Mouse (Mus musculus) testis, postnatal 10 days (tissue): Measurements from ENCODE around the gene Chmp2a.
A peak's percentile ranks its signal among the peaks of the same experiment; 100 is the strongest.

ENCODE experiments used
- DNase-seq: peaks from one replicate; pipeline ENCODE4 v3.0.0; 2021; ENCODE audit warnings: low spot score

Gene Chmp2a

DNA sequence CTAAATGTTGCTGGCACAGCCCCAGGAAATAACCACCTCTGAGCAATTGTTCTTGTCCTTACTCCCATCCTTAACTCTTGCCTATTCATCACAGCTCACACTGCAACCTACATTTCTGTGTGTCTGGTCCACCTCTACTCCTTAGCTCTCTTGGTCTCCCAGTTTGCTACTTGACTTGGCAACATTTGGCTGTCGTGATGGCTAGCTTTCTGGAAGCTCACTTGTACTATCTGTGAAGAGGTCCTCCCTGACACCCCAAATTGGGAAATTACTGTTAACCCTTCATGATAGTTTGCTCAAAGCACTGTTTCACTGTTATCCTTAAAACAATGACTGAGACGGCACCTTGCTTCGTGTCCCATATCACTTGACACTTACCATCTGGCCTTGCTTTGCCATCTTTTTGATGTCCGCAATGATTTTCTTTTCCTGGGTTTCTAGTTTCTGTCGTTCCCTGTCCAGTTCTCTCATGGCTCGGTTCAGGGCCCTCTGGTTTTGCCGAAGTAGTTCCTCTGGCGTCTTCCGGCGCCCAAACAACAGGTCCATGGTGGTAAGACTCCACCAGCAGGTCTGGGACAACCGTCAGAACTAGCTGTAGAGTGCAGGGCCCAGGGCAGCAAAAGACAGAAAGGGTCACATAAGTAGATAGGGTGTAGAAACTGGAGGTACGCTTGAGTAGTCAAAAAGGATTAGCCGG, 1.0 kb downstream of the Chmp2a start:
- no peak for DNase-seq

DNA sequence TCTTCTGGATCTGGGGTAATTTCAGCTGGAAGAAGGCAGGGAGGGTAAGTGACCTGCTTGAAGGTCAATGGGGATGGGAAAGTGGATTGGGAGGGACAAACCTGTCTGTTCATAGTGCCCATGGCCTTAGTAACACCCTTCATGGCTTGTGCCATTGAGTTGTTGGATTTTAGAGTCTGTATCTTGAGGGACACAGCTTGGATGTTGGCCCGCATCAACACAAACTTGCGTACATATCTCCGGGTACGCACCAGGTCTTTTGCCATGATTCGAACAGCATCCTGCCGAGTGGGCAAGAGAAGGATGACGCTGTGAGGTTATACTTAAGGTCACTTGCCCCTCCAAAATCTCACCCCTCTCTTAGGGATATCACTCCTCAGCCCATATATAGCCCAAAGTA, 2.1 kb downstream of the Chmp2a start:
- no peak for DNase-seq

DNA sequence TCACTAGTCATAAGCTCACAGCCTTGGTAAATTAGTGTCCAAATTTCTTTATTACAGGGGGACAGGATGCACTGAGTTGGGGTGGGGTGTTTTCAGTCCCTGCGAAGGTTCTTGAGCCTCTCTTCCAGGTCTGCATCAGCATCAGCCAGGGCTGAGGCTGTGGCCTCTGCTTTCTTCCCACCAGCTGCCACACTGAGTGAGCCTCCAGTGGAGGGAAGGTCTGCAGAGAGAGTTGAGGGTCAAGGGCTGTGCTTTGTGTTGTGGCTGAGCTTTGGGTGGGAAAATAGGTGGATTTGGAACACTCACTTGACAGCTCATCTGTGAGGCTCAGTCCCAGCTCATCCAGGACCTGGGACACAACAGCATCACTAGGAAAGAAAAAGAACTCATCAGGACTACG, 2.6 kb downstream of the Chmp2a start:
- no peak for DNase-seq

DNA sequence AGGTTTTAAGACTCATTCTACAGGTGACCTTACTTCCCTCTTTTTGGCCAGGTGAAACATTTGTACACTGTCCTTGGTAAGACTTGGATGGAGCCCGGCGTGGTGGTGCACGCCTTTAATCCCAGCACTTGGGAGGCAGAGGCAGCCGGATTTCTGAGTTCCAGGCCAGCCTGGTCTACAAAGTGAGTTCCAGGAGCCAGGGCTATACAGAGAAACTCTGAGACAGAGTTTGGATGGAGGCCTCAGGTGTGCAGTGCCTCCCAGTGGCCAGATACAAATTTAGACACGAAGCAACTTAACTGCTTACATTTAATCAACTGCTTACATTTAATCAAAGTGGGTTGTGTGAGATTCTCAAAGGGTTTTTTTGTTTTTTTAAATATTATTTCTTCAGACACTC, 3.5 kb downstream of the Chmp2a start:
- DNase-seq: no peak

DNA sequence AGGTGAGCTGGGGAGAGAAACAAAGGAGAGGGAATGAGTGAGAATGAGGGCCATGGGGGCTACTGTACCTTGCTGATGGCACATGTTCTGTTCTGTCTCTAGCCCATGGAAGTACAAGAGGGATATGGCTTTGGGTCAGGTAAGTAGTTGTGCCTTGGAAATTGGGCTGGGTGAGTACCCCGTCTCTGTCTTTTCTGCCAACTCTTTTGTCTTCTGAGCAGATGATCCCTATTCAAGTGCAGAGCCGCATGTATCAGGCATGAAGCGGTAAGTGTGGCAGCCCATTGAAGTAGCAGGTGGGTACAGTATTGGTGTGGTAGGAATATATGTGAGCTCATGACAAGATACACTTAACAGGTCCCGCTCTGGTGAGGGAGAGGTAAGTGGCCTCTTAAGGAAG, 5.6 kb downstream of the Chmp2a start:
- DNase-seq: no peak

DNA sequence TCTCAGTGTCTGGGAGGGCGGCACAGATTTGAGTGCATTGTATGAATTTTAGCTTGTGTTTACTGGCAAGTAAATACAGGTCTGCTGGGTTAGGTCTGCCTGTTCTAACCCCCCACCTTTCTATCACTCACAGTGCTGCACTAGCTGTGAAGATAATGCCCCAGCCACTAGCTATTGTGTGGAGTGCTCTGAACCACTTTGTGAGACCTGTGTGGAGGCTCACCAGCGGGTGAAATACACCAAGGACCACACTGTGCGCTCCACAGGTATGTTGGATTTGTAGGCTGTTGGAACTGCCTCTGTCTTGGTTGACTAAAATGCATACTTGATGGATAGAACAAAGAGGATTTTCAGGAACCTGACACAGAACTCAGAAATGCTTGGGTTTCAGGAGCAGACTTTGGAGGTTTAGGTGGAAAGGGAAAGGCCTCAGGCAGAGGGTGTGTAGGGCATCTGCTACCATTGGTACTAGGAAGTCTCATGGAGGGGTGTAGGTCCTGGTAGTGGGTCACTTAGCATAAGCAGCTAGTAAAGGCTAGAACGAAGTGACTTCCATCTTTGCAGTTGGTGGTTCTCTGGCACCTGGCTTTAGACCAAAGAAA, 9.0 kb downstream of the Chmp2a start:
- no peak for DNase-seq

DNA sequence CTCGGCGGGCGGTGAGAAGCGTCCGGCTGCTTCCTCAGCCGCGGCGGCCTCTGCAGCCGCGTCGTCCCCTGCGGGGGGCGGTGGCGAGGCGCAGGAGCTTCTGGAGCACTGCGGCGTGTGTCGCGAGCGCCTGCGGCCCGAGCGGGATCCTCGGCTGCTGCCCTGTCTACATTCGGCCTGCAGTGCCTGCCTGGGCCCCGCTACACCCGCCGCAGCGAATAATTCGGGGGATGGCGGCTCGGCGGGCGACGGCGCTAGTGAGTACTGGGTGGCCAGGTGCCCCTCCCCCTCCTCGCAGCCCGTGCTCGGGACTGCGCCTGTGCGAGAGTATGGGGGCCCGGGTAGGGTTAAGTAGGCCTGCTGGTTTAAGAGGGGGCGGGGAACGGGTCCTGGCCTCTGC, 9.8 kb downstream of the Chmp2a start:
- DNase-seq: peak; percentile 90

DNA sequence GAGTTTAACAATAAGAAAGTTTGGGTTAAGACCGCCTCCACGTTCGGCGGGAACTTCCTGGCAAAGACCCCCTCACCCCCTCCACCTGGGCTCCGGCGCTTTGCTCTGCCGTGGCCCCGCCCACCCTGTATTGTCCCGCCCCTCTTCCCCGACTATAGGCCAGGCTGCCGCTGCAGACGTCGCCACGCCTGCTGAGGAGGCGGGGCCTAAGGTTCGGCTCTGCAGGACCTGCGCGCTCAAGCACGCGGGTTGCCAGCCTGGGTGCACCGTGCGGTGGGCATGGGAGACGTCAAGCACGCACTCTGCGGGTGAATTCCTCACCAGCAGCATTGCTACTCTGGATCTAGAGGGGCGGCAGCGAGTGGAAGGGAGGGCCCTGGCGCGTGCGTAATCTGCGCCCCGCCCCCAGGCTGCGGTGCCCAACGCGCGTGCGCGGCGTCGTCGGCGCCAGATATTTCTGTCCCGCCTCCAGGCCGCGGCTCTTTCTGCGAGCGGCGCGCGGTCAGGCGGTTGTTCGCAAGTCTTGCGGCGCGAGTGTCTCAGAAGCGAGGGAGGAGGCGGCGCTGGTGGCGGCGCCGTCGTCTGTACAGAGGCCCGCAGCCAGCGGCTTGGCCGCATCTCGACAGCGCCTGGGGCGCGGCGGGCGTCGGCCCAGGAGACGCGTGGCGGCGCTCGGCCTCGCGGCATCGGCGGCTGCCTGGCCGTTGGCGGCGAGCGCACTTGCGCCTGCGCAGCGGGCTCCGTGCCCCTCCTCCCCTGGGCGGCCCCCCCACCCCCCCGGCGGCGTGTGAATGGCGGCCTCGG, 10.5 kb downstream of the Chmp2a start:
- DNase-seq: peak; percentile 97

DNA sequence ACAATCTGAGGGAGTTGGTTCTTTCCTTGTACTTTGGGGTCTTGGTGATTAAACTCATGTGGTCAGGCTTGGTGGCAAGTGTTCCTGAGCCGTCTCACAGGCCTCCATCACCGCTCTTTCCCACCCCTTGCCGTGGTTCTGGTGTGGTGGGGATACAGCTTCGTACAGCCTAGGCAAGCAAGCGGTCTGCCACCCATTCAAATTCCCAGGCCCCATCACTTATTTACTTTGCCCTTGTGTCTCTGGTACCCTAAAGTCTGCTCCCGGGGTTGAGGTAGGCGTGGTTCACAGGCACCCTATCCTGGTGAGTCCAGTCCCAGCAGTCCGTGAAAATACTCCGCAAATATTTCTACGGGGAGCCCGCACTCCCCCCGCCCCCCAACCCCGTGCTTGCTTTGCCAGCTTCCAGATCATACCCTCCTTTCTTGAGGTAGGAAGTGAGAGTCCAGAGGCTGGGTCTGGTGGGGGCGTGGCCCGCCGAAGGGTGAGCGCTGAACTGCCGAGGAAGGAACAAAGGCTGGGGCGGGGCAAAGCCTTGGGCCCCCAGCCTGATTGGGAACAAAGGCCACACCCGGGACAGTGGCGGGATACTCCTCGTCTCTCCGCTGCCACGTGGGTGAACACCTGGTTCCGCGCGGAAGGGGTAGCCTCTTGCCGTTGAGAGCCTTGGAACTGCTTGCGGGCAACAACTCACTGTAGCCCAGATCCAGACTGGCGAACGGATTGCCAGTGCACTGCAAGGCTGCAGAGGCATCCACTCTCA, 11.7 kb downstream of the Chmp2a start:
- DNase-seq: peak; percentile 84

DNA sequence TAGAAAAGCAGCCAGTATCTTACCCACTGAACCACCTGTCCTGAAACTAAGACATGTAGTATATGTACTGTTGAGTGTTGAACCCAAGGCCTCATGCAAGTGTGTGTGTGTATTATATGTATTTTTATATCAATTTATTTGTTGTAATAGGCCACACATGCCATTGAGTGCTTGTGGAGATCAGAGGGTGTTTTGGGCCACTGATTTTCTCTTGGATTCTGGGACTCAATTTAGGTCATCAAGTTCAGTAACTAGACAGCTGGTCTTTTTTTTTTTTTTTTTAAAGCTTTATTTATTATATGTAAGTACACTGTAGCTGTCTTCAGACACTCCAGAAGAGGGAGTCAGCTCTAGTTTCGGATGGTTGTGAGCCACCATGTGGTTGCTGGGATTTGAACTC, 19.4 kb downstream of the Chmp2a start:
- DNase-seq: no peak

DNA sequence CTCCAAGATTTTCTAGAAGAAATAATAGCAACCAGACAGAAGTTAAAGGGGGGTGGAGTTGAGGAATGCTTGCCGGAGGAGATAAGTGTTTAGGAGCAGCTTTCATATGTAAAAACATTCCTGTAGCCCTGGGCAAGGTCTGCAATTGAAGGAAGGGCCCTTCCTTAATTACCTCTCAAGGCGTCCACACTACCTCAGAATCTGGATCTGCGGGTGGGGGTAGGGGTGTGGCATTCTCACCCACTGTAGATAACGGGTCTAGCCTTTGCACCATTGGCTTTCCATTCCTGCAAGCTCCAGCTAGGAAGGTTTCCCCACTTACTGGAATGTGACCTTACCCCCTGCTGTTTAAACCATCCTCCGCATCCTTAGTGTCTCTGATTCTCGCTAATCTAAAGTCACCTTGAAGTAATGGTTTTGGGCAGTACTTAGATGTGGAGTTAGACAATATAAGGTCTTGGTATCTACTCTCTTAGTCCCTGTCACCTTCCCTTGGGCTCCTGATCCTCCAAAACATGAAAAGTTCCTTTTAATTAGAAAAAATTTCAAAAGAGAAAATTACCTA, 20.2 kb downstream of the Chmp2a start:
- no peak for DNase-seq

DNA sequence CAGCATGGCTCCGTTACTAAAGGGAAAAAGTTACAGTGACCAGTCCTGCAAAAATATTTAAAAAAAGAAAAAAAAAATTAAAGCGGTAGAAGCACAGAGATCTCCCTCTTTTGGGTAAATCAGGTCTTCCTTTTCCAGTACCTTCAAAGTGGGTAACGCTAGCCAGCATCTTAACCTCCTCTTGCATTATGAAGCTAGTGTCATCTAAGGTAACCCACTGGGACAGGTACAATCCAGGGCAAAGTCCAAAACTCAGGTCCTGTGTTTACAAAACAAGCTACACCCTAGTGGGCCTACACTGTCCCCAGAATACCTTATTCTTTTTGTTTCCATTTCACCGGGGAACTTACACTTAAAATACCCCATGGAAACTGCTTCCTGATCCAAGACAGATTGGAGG, 20.9 kb downstream of the Chmp2a start:
- no peak for DNase-seq

DNA sequence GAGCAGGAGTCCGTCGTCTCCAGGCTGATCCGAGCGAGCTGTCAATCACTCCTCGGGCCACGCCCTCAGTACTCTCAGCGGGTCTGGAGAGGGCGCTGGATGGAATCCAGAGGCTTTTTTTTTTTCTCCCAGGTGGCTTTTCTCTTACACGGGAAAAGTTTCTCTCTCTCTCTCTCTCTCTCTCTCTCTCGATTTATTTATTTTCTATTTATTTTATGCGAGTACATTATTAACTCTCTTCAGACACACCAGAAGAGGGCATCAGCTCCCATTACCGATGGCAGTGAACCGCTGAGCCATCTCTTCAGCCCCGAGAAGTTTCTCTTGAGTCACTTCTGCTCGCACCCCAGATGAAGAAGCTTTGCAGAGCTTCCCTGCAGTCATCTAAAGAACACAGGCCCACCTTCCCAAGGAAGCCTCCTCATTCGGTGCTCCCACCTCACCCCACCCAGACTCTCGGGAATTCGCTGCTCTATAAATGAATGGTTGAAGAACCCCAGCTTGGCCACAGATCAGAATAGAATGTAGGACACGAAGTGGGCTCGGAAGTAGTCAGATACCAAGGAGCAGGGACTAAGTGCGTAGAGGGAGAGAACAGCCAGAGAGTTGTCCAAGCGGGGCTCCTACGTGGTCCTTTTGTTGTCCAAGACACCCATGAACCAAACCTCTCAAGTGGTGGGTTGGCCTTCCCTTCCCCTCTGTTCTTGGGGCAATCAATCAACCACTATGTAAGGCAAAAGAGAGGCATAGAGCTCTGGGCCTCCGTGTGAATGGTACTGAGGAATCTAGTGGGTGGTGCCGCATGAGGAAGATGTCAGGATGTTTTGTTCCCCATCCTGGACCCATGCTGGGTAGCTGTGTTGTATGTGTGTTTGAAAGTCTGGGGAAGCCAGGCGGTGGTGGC, 24.4 kb downstream of the Chmp2a start, which contains the start of gene Zbtb45:
Gene Zbtb45 (minus strand): TSS at position 30 of the 904 bp plus-strand sequence.
- DNase-seq: no peak

DNA sequence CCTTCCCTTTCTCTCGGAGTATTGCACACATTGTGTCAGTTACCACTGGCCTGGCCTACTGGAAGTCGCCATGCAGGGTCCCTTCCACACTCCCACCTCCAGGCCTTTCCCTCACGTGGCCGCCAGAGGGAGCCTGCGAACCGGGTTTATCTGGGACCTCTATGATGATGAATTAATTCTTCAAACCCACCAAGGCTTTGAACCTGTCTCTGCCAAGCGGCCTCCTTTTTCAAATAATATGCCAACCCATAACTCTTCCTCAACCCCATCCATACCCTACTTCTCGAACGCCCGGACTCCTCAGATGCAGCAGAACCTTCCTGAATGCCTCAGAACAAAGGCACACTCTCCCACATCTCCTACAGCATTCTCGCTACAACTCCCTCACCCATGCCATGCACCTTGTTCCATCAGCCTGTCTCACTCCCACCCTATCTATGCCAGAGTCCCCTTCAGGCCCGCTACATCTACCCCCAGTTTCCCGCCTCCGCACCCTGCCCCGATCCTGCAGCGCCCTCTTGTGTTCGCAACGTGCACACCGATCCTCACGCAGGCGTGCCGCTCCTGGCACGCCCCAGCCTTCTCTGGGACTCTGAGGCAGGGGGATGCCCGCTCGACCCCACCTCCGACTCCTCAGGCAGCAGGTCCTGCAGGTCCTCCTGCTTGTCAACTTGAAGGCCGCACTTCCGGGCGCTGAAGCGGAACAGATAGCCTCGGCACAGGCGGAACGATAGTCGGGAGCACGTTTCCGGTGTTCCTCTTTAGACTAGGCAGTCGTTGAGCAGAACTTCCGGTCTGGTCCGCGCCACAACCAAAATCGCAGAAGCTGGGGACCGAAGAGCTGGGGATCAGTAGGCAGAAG, 25.2 kb downstream of the Chmp2a start:
- DNase-seq: peak; percentile 91

DNA sequence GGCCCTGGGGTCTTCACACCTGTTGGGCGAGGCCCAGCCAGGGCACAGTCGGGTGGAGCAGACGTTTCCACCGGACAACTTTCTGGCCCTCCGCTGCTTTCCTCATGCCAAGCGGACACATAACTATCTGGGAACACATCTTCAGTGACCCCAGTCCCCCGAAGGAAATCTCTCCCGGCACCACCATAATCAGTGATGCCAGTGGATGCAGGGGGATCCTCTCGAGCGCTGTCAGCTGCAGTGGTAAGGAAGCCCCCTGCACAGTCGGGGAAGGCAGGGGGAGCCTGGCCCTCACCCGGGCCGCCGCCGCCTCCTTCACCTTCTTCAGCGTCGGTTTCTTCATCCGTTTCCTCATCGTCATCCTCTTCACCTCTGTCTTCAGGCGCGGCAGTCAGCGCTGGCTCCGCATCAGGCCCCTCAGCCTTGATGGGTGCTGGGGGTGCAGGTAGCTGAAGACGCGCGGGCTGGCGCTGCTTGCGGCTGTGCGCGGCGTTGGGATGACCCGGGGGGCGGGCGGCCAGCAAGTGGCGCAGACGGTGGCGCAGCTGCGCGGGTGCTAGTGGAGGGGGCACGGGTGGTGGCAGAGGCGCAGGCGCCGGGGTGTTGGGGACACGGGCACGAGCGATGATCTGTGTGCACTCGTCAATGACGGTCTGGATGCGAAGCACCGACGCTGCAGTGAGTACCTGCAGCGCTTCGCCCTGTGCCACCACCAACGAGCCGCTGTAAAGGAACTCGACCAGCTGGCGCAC, 27.1 kb downstream of the Chmp2a start:
- DNase-seq: no peak

DNA sequence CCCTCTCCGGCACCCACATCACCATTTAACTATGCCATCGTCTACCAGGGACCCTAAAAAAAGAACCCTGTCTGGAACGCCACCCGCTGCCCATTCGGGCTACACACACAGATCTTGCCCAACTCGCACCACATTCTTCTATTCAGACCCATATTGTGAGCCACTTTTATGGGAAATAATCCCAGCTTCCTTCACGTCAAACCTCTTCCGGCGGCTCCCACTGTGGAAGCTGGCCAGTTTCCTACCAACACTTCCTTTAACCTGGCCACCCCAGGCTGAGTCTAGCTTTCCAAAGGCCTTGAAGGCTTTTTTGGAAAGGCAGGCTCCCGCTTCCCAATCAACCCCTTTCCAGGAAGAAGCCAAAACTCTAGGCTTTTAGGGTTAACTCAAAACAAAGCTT, 28.1 kb downstream of the Chmp2a start:
- no peak for DNase-seq

DNA sequence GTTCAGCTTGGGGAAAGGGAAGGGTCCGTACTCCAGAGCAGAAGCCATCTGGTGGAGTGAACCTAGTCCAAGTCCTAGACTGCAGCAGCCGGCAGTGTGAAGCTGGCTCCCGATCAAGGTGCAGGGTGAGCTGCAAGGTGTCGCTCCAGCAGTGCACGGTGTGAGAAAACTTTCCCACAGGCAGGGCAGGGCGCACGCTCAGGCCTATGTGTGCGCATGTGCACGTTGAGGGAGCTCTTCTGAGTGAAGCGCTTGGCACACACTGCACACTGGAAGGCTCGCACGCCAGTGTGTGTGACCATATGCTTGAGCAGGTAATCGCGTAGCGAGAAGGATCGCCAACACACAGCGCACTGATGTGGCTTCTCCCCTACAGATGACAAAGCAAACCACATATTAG, 28.6 kb downstream of the Chmp2a start:
- no peak for DNase-seq

DNA sequence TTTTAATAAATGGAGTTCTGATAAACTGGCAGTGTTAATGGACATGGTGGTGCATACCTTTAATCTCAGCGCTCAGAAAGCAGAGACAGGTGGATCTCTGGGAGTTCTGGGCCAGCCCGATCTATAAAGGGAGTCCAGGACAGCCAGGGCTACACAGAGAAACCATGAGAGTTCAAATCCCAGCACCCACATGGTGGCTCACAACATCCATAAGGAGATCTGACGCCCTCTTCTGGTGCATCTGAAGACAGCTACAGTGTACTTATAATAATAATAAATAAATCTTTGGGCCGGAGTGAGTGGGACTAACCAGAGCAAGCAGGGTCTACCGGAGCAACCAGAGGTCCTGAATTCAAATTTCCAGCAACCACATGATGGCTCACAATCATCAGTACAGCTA, 31.2 kb downstream of the Chmp2a start:
- DNase-seq: no peak

DNA sequence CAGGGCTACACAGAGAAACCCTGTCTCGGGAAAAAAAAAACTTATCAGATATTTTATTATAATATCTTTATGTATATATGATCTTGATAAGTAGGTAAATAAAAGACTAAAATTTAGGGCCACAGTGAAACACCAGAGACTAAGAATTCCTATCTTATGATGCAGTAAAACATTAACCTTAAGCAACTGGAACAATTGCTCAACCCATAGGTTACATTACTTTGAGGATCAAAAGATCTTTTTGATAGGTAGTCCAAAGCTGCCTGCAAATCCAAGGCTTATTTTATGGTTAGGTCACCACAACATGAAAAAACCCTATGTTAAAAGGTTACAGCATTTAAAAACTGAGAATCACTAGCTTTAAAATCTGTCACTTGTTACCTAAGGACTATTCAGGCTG, 33.0 kb downstream of the Chmp2a start:
- no peak for DNase-seq
